Mouse (Mus musculus) MEL-GATA-1-ER (cell line): ENCODE data around the gene Pde4d.

Experiments
- DNase-seq: peaks from one replicate; pipeline ENCODE4 v3.0.0-alpha.2; 2012; ENCODE audit warnings: low read depth; ENCODE audit errors: extremely low read depth

The Pde4d gene

GRCm38 (mm10) chr13:109985411-109985810 lies 1535.7 kb downstream of the Pde4d start:
- no peak for DNase-seq

- DNase-seq: no peak
Observed at GRCm38 (mm10) chr13:109985892-109986291, 1536.1 kb downstream of the Pde4d start.

DNA sequence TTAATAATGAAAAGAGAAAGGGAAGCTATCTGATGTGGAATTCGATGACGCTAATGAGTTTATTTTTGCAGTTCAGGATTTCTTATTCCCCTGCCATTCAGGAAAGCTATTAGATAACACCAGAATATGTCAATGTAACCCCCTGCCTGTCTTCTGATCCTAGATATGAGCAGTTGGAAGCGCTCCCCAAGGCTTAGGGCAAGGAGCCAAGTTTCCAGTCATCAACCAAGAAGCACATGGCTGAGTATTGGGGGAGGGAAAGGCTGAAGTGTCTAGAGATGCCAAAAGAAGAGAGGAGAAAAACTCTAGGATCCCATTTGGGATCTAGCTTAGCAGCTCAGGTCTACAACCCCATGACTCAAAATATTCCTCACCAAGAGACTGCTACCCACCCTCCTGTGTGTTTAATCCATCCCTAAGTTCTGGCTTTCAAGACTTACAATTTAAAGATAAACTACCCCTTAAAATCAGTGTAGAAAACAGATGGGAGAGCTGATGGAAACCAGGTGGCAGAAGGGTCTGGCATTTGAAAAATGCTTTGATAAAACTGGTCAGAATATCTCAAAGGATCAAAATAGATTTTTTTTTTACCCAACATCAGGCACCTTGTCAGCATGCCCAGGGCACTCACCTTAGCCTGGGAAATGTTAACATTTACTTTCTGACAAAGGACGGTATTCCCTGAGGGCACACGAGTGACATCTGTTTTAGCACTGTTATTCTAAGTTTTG lies 1543.2 kb downstream of the Pde4d start:
- no peak for DNase-seq

DNA sequence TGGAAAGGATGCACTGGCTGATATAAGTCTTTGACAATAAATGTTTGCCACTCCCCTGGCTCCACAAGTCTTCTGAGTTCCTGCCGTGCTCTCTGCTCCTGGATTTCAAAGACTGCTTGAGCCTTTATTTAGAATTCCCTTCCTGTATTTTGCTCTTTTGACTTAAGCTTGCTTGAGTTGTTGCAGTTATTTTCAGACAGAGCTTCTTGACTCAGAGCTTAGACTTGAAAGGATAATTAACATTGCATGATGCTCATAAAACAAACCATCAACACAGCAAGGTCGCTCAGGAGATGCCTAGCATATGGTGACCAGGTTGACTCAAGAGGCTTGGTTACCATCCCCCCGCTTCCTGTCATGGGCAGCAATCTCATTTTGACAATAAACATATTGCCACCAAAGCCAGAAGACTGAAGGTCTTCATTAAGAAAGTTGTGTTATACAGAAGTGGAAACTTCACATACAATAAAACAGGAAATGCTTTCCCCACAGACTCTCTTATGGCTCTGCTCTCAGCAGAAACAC lies 1544.6 kb downstream of the Pde4d start:
- no peak for DNase-seq

DNA sequence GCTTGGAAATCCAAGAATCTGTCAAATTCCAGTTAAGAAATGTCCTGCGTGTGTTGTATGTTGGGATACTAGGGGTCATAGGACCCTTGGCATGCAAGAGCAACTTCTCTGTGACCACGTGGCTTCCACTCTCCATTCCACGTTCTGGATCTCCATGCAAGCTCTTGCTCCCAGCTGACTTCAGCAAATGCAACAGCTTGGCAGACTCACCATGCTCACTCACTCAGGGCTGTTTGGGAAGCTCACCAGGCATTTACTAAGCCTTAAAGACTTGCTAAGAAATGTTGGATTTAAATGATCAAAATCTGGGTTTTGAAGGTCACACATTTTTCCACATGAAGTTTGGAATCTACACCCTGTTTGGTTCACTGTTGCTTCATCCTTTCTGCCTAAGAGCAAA lies 1552.3 kb downstream of the Pde4d start:
- no peak for DNase-seq
